Mouse (Mus musculus) cerebellum, adult 11-12 months (tissue): ENCODE results near the gene Epop.

Source experiments
- DNase-seq: peaks from one replicate; pipeline ENCODE4 v3.0.0; 2022

The Epop gene

DNA sequence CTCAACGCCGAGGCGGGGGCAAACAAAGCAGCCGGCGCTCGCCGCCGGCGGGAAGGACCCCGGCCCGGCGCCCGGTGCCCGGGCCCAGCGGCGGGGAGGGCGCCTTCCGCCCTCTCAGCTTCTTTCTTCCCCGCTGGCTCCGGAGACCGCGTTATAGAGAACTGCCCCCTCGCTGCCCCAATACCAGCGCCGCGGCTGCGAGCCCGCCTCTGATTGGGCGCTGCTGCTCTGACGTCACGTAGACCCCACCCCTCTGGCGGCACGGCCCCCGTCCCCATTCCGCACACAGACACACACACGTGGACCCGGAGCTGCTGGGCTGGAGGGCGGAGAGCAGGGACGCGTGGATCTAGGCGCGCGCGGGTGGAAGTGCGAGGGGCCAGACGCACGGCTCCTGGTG lies at the start of gene Epop:
Gene Epop, minus strand, starts transcription at position 127 of the 400 bp plus-strand sequence.
- DNase-seq, result peak; percentile 74

DNA sequence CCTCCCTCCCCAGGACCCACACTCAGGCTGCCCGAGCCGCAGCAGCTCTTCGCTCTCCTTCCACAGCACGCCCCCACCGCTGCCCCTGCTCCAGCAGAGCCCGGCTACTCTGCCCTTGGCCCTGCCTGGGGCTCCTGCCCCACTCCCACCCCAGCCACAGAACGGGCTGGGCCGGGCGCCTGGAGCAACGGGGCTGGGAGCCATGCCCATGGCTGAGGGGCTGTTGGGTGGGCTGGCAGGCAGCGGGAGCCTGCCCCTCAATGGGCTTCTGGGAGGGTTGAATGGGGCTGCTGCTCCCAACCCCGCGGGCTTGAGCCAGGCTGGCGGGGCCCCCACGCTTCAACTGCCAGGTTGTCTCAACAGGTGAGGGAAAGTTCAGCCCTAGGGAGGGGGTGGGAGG lies 48.8 kb upstream of the Epop start:
- no peak for DNase-seq

DNA sequence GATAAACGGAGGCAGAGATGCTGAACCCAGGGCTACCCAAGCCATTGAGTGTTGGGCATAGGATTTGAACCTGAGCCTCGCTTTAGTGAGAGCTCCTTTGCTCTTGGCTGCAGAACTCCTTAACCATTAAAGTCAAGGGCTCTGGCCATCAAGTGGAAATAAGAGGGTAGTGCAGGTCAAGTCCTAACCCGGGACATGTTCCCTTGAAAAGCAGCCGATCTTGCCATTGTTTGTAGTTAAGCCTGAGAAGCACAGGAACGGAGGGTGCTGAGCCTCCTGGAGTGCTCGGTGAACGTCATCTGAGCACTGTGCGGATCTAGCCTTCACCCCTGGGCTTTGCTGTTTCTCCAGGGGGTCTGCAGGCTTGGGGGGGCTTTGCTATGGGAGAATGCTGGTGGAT lies 48.3 kb upstream of the Epop start:
- no peak for DNase-seq

DNA sequence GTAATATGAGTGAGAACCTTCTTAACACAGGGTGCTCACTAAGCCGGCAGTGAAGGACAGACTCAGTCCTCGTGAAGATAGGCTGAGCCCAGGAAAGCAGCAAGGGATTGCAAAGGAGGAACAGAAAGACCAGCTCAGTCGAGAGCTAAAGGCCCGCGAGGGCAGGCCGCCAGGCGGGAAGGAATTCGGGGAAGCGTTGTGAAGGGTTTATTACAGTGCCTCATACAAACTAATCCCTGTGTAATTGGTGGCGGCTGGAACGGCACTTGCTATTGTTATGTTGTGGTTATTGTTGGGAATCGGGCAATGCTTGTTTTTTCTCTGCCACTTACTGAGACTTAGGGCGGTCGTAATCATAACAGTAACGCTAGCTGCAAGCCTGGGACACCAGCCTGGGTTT lies 47.9 kb upstream of the Epop start:
- no peak for DNase-seq

DNA sequence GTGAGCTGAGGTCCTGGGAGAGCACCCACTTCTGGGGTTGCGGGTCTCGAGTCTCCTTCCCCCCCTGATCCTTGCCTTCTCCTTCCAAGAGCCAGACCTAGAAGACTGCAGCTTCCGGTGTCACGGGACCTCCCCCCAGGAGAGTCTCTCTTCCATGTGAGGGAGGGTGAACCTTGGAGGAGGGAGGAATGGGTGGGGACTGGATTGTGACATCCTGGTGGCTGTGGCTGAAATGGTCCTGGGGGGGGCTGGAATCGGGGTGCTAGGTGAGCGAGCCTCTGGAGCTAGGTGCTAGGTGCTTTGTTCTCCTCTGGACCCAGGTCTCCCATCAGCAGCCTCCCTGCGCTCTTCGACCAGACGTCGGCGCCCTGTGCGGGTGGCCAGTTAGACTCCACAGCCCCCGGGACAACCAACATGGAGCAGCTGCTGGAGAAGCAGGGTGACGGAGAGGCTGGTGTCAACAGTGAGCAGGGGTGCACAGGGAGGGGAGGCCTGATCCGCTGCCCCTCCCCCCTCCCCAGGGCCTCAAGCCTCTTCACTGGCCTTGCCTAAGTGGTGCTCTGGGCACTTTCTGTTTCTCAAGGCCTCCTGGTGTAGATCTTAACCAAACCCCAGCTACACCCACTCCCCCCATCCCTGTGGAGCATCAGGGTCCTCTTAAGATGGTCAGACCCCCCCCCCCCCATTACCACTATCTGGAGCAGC lies 46.7 kb upstream of the Epop start:
- no peak for DNase-seq

DNA sequence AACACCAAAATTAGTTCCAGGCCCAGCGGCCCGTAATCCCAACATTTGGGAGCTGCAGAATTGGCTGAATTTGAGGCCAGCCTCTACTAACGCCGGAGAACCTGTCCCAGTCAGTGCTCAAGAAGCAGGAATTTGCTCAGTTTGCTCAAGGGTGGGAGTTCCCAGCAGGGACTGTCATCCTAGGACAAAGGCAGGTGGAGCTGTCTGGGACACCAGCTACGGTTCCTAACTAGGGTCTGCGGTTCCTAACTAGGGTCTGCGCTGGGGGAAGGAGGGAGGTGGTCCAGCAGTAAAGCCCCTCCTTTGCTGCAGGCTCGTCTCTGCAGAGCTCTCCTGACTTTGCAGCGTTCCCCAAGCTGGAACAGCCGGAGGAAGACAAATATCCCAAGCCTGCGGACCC lies 43.6 kb upstream of the Epop start:
- no peak for DNase-seq

DNA sequence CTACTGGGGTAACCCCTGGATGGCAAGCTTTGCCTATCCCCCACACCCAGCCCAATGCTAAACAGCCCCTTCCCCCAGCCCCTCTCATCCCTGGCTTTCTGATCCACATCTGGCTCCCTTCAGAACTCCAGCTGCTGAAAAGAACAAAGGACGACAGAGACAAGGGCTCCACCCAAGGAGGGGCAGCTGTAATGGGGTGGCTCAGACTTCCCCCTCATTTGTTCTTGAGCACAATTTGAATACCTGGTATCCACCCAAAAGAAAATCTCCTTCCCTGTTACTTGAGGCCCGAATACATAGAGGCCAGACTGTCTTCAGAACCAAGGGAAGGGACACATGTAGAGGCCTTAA lies 41.6 kb upstream of the Epop start:
- no peak for DNase-seq

DNA sequence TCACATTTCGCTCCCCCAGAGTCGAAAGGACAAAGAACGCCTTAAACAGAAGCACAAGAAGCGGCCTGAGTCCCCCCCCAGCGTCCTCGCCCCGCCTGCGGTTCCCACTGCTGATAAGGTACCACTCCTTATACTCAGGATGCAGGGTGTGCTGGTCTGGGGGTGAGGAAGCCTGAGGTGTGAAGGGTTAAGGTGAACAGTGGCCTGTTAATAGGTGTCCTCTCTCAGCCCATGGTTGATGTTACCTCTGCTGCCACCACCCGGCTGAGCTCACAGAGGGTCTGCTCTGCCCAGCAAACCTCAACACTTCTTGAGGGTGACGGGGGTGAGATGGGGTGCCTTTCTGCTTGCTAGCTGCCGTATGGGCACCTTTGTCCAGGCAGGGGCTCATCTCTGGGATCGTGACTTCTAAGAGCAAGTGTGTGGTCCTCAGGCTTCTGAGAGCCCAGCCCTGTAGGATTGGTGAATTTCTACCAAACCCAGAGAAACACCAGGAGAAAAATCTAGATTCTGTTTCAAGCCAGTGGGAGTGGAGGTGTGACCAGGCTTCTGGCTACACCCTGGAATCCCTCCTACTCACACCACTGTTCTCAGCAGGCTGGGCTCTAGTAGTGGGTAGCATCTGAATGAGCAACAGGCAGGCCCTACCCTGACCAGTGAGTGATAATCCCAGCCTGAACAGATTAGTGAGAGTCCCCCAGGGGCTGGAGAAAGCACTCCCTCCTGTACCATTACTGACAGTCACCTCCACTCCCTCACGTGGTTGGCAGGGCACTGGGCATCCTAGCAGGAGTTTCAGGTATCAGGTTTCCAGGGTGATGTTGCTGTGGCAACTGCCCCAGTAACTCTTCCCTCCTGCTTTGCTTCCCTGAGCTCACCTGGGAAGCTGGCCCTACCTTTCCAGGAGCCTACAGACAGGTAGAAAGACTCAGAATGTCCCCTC lies 41.0 kb upstream of the Epop start:
- DNase-seq, result peak; percentile 33

DNA sequence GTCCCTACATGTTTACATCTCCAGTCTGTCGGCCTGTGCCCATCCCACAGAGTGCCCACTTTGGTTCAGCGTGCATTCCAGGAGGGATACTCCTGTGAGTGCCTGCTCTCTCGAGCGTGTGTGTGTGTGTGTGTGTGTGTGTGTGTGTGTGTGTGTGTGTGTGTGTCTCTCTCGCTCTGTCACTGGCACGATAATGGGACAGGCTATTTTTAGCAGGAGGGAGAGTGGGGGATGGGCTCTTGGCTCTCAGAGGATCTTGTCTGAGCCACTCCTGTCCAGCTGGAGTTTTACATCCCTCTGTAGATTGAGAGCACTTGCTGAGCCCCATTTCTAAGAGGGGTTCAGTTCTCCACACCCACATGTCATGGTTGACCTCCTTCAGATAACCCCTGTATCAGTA lies 40.3 kb upstream of the Epop start:
- peak; percentile 55 for DNase-seq

DNA sequence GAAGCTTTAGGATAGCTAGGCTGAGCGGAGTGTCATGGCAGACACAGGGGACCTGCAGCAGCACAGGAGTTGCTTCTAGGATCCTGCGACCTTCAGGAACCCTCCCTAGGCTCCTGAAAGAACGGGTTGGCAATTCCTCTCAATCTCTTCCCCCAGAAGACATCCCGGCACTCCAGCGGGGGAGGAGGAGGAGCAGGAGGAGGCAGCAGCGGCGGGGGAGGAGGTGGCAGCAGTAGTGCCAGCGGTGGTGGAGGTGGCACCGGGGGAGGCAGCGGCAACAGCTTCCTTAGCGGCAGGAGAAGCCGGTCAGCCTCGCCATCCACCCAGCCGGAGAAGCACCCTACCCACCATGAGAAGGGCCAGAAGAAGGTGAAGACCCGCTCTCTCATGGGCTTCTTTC lies 39.8 kb upstream of the Epop start:
- peak; percentile 42 for DNase-seq

DNA sequence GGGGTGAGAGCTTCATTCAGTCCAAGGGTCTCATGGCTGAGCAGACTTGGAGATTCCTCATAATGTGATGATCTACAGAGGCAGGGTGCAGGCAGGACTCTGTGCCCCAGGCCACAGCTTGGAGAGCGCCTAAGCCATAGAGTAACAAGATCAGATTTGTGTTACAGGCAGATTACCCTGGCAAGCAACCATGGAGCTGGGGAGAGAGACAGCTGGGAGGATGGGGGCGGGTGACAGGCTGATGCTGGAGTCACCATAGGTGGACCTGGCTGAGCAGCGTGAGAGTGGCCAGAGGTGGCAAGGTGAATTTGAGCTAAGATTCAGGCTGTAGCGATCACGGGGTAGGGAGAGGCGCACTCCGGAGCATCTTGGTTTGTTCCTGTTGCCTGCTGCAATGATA lies 38.7 kb upstream of the Epop start:
- DNase-seq, result peak; percentile 32

DNA sequence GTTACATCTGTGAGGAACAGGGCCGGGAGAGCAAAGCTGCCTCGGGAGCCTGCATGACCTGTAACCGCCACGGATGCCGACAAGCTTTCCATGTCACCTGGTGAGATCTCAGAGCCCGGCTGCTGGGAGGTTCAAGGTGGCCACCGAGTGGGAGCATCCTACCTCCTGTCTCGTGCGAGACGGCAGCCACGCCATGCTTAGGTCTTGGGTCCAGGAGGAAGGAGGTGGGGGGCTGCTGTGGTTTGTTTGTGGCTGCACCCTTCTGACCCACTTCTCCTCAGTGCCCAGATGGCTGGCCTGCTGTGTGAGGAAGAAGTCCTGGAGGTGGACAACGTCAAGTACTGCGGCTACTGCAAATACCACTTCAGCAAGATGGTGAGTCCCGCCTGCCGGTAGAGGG lies 37.3 kb upstream of the Epop start:
- peak; percentile 43 for DNase-seq

DNA sequence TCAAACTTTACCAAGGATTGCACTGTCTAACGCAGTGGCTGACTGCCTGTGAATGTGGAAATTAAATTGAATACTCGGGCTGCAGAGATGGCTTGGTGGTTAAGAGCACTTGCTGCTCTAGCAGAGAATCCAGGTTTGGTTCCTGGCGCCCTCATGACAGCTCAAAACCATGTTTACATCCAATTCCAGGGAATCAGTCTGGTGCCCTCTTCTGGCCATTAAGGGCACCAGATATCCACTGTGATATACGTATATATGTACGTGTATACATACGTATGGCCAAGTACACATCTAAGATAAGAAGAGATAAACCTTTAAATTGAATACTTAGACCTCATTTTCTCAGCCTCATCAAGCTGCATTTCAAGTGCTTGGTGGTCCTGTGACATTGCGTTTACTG lies 36.7 kb upstream of the Epop start:
- DNase-seq, result no peak

DNA sequence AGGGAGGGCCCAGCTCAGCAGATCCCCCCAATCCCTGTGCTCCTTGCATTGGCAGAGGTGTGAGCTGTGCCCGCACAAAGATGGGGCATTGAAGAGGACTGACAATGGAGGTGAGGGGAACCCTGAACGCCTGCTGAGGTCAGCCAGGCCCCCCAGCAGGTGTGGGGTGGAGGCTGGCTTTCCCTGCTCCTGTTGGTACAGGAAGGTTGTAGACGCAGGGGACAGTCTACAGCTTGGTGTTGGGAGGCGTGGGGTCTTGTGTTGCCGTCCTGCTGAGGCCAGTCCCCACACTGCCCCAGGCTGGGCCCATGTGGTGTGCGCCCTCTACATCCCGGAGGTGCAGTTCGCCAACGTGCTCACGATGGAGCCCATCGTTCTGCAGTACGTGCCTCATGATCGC lies 35.9 kb upstream of the Epop start:
- peak; percentile 54 for DNase-seq

DNA sequence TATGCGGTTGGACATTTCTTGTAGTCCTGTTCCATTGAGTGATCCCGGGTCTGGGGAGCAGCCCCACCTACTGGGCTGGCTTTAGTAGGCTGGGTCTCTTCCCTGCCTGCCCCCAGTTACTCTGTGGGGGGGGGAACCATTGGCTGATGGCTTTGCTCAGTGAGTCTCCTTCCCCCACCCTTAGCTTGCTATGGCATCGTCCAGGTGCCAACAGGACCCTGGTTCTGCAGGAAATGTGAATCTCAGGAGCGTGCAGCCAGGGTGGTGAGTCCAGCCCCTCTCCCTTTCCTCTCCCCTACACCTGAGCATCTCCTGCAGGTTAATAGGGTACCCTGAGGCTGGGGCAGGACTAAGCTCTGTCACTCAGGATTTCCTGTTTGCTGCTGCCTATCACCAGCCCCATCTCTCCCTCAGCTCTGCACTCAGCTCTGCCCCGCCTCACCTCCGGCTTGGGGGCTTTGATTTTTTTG lies 35.3 kb upstream of the Epop start:
- peak; percentile 64 for DNase-seq

DNA sequence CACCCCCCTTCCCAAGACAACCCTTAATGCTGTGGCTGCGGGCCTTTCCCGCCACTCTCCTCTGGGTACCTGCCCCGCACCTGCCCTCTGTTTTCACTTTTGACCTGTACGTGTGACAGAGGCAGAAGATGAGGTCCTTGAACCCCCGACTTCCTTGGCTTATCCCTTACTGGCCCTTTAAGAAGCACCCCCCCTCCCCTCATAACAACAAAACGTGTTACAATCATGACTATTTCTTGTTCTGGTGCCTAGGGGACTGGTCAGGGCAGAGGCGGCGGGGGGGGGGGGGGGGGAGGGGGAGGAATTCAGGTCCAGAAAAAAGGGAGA lies 34.8 kb upstream of the Epop start:
- DNase-seq, result no peak

DNA sequence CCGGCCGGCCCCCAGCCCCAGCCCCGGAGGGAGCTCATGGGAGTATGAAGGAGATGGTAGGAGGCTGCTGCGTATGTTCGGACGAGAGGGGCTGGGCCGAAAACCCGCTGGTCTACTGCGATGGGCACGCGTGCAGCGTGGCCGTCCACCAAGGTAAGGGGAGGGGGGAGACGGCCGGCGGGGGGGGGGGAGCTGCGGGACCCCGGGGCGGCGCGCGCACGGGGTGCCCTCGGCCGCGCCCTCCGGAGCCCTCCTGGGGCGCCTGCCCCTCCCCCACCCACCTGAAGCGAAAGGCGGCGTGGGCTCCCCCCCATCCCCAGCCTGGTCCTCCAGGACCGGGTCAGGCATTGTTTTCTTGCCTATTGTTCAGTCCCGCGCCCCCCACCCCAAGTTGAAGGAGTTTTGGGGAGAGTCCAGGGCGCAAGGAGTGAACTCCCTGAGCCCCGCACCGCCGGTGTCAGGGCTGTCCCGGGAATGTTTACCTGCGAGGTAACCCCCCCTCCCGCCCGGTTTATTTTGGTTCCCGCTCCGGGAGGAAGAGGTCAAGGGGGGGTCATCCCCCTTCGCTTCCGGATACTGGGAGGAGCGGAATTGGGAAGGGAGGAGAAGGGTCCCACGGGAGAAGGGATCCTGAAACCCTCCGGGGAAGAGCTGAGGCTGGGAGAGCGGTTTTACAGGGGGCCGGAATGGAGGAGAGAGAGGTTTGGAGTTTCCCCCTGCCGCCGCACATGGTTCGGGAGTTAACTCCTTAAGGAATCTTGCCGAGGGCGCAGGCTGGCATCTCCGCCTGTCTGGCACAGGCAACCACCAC lies 34.2 kb upstream of the Epop start:
- DNase-seq, result peak; percentile 71

DNA sequence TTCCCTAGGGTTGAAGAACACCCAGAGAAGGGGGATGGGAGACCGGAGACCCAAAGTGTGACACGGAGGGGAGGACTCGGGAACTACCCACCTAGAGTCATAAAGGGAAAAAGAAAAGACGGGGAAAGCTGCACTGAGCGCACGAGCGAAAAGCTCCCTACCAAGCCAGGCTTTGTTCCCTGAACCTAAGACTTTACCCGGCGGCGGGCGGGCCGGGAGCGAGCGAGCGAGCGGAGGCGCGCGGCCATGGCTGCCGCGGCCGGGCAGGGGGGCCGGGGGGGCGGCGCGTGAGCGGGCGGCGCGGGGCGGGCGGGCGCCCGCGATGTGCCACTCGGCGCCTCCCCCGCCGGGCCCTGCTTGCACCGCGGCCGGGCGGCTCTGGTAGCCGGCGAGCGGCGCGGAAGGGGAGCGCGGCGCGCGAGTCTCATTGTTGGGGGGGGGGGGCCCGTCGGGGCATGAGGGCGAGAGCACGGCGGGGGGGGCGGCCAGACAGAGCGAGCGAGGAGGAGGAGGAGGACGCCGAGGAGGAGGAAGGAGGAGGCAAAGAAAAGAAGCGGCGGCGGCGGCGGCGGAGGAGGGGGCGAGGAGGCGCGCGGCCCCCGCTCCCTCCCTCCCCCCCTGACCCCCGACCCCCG lies 33.5 kb upstream of the Epop start, which contains the start of gene Mllt6:
Gene Mllt6, plus strand, starts transcription at position 522 of the 635 bp plus-strand sequence.
- DNase-seq, result peak; percentile 78

DNA sequence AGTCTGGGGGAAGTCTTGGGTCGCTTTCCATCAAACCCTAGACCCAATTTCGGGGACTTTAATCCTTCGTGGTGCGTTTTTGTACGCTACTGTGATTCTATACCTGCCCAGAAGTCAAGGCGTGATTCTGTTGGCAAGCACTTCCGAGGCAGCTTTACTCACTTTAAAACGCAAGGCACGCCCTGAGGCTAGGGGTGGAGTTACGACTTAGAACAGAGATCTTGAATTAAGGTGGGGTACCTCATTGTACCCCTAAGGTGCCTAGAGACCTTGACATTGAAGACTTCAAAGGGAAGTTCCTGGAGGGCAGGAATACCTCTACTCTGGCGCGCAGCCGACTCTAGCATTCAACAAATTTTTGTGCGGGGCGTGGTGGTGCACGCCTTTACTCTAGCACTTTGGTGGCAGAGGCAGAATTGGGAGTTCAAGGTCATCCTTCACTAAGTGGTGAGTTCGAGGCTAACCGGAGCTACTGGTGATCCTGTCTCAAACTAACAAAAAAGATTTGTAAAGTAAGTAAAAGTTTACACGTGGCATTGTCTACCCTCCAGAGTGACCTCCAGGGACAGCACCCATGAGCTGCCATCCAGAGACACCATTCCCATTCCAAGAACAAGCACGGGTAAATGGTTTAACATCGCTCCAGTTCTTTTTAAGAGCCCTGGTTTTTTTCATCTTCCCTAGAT lies 32.8 kb upstream of the Epop start:
- no peak for DNase-seq

DNA sequence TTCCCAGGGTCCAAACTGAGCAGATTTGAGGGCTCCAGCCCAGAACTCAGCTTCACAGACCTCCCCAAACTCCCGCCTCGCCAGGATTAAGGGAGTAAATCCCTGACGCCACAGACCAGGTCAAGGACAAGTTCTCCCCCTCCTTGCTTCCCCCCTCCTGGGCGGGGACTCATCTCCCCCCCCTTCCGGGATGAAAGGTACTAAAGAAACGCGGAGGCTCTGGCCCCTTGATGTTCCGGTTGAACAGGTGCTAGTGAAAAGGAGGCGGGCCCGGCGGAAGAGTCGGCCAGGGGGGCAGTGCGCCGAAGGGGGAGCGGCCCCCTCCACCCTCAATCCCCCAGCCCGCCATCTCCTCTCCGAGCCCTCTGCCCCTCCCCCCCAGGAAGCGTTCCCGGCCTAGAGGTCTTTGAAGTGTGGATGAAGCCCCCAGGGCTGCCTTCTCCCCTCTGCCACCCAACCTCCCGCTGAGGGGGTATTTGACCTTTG lies 32.2 kb upstream of the Epop start:
- peak; percentile 74 for DNase-seq

DNA sequence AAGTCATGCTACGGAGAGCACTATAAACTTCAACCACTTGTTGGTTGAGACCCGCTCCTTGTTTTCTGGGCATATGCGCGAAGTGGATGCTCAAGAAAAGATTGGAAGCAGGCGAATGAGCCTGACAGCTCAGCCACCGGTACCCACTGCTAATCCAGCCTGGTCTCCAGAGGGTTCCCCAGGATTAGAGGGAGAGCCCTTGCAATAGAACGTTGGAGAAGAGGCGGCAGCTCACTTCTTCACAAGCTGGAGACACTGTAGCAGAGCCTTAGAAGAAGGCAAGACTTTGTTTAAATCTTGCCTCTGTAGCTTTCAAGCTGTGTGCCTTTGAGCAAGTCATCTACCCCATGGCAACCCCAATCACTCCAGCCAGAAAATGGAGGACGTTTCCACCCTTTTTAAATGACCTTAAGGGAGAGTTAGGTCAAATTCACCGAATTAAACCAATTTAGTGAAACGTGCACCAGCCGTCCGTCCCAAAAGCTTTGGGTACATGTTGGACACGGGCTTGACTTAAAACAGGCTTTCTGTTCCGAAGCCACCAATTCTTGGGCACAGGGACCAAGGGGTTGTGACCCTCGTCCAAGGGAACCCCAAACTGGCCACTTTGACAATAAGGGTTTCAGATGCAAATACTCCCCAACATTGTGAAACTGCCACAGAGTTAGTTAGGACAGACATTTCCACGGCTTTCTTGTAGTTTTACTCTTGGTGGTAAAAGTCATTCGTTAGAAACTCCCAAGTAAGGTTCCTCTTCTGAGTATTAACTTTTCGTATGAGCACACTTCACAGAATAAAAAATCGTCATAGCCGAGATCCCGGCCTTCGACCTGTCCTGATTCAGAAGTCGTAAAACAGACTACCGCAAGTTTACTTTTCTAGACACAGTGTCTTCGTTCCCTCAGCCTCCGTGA lies 31.5 kb upstream of the Epop start:
- no peak for DNase-seq
